Mouse (Mus musculus) G1E-ER4 (cell line): ENCODE measurements around the gene Olig2. TPM values are rescaled to one million over a fixed set of nuclear protein-coding genes. Genes with fewer than 3 reads are reported as not detected.

Source experiments
- GATA1 ChIP-seq: IDR thresholded peaks from one replicate; pipeline ENCODE4 v1.8.0; 2012; ENCODE audit warnings: low read length, inconsistent platforms
- polyA plus RNA-seq: library from polyadenylated mRNA; stranded (reverse); fragments of >175 nt; gene quantifications from 2 replicates; pipeline ENCODE4 v1.2.3, GENCODE M21; 2012

The Olig2 gene
- polyA plus RNA-seq, 1 experiment, result not detected

DNA sequence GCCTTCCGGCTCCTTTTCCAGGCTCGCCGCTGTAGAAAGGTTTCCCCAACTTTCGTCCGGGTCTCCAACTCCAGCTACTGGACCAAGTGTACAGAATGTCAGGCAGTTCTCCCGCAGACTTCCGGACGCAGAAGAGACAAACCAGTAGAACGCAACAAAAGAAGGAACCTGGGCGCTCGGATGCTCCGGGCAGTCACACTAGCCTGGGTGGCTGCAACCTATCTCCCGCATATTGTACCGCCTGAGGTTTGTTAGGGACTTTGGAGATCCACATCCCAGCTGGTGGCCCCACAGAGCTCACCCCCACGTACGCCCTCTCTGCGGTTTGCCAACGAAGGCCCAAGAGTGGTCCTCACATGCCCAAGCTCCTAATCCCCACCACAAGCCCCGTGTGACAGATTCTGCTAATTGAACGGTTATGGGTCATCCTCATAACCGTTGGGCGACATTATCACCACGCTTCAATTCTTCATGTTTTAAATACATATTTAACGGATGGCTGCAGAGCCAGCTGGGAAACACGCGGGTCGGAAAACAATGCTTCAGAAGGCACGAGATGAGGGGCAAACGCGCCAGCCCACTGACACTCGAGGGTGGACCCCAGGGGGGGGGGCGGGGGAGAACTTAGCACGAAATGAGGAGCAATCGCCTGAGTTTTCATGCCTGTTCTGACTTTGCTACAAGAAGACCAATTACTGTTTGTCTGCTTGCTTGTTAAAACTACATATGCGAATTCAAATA, 1.8 kb upstream of the Olig2 start:
- TF ChIP-seq GATA1, result no peak

GRCm38 (mm10) chr16:91224068-91224402, 1.2 kb upstream of the Olig2 start:
- TF ChIP-seq GATA1, result no peak

- no peak for TF ChIP-seq GATA1
These were observed 600 bp upstream of the Olig2 start for GRCm38 (mm10) chr16:91224481-91225232.

DNA sequence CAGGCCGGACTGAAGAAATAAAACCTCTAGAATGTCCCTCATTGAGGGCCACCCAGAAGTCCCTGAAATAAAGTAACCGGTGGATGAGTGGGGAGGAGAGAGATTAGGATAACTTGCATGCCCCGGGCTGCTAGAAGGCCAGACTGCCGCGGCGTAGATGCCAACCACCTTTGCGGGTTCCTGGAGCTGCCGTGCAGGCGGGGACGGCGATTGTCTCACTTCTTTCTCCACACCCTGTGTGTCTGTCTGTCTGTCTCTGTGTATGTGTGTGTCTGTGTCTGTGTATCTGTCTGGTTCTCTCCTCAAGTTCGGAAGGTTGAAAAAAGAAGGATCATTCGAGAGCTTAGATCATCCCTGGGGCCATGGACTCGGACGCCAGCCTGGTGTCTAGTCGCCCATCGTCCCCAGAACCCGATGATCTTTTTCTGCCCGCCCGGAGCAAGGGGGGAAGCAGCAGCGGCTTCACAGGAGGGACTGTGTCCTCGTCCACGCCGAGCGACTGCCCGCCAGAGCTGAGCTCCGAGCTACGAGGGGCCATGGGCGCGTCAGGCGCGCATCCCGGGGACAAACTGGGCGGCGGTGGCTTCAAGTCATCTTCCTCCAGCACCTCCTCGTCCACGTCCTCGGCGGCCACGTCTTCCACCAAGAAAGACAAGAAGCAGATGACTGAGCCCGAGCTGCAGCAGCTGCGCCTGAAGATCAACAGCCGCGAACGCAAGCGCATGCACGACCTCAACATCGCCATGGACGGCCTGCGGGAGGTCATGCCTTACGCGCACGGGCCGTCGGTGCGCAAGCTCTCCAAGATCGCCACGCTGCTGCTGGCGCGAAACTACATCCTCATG, 1.0 kb downstream of the Olig2 start:
- no peak for TF ChIP-seq GATA1

- TF ChIP-seq GATA1, result no peak
These were observed 1.9 kb downstream of the Olig2 start for GRCm38 (mm10) chr16:91226883-91227759.

- TF ChIP-seq GATA1, result no peak
These were observed 2.4 kb downstream of the Olig2 start for GRCm38 (mm10) chr16:91227760-91228043.

GRCm38 (mm10) chr16:91228238-91229071, 3.2 kb downstream of the Olig2 start:
- TF ChIP-seq GATA1, result no peak

GRCm38 (mm10) chr16:91229072-91229348, 3.8 kb downstream of the Olig2 start:
- TF ChIP-seq GATA1, result no peak

DNA sequence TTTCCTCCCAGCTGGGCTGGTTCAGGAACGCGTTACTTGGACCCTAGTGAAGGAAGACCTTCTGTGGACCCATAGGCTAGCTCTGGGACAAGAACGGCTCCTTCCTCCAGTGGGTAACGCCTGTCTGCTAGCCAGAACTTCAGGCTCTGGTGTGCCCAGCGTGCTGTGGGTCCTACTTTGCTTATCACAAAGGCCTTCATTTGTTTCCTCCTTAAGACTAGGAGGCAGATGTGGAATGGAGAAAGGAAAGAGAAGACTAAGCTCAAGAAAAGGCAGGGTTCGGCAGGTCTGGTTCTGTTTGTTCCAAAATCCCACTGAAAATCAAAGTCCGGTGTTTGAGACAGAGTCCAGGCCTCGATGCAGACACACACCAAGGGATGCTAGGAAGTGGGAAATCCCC, 4.4 kb downstream of the Olig2 start:
- no peak for TF ChIP-seq GATA1

- no peak for TF ChIP-seq GATA1
These were observed 6.7 kb downstream of the Olig2 start for GRCm38 (mm10) chr16:91231781-91232469.

- no peak for TF ChIP-seq GATA1
These were observed 7.4 kb downstream of the Olig2 start for GRCm38 (mm10) chr16:91232470-91233240.

DNA sequence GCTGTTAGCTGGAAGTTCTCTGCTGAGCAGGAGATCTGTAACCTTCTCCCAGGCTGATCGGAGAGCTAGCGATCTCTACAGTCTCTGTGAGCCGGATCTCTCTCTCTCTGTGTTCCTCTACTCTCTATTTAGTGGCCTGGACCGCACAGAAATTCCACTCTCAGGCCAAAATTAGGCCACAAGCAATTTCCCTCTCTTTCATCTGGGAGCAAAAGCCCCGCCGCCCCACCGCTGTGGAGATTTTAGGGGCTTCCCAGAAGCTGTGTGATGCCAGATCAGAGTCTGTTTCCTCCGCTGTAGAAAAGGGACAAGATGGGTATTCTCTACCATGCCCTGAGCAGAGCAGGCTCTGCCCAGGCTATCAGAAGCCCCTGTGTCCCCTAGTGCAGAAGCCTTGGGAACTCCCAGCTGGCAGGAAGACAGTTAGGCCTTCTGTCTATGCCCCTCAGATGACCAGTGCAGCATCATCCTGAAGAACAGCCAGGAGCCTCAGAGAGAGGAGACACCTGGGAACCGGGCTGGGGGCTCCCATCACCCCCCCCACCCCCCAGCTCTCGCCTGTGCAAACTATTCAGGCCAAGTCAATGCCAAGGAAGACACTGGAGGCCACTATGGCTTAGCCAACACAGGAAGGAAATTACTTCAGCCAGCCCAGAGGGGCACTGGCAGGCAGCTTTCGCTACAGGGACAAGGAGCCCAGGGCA, 8.1 kb downstream of the Olig2 start:
- no peak for TF ChIP-seq GATA1

DNA sequence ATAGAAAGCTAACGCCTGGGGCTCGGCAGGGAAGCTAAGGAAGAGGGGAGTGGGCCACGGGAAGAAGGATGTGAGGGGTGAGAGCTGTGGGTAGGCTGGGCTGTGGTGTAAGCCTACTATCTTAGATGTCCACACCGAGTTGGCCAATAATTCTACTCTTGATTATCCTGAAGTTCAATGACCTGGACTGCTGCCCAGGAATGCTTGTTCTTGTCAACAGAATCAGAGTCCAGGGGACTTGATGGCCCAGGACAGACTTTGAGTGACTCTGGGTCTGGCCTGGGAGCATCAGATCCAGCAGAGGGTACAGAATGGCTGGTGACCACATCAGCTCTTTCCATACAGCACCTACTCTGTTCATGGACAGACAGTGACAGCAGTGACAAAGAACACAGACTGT, 13.8 kb downstream of the Olig2 start:
- no peak for TF ChIP-seq GATA1

GRCm38 (mm10) chr16:91246292-91246691, 21.0 kb downstream of the Olig2 start:
- no peak for TF ChIP-seq GATA1
